Mouse (Mus musculus) leukemia stem cell, adult 10-12 weeks (primary cell): ENCODE measurements around the gene Lyg1. TPM values are rescaled to one million over a fixed set of nuclear protein-coding genes. Genes with fewer than 3 reads are reported as not detected.

Source experiments
- polyA plus RNA-seq: library from polyadenylated mRNA; stranded (reverse); fragments of >175 nt; gene quantifications from 2 replicates; pipeline ENCODE4 v1.2.3, GENCODE M21; 2012; ENCODE audit warnings: low replicate concordance

Lyg1 gene
- not detected in 2 replicates for polyA plus RNA-seq

DNA sequence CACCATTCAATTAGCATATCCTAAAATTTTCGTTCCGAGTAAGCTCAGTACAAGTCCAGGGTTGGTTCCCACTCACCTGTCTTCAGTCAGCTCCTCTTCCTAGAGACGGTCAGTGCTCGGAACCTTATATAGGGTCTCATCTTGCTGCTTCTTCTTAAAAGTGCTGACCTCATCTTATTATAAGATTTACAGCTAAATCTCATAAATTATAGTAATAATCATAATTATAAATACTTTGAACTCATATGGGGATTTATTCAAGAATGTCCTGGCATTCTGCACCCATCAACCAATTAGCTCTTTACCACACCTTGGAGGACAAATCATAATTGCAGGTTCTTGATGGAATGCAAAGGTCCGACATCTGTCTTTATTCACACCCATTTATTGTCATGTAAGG lies at the start of gene Lyg1:
Gene Lyg1 (minus strand): TSS at position 101 of the 400 bp plus-strand sequence.

GRCm38 (mm10) chr1:37997867-37998266 lies 40.3 kb upstream of the Lyg1 start, which contains the start of the genes Txndc9 and Eif5b:
Gene Txndc9, minus strand, starts transcription at chr1:37997893.
Gene Eif5b, plus strand, starts transcription at chr1:37998010.

DNA sequence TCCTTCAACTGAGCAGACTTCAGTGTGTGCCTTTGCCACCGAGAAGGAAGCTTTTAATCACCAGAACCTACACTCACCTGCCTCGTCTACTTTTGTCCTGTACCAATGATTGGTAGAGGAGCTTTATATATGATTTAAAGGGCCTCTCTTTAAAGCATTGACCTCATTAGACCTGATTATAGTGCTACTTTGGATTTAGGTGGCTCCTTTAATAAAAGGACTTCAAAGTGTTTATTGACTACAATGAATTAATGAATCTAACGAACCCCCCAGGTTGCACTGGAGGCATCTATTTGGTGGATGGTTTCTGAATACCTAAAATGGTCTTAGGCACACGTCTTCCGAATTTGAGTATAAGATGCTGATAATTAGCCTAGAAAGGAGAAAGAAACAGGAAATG lies 41.2 kb downstream of the Lyg1 start, which contains the start of gene Lyg2:
Gene Lyg2 (minus strand): TSS at position 101 of the 400 bp plus-strand sequence.

Other genes starting within 250 kb of the Lyg1 start
- gene 2010300C02Rik, start 237.7 kb downstream of the Lyg1 start, polyA plus RNA-seq: 0.27 and 0.39 TPM in 2 replicates
- gene Tsga10, start 91.3 kb downstream of the Lyg1 start, polyA plus RNA-seq: 0.06 and 0.26 TPM in 2 replicates
- gene Lipt1, start 86.0 kb downstream of the Lyg1 start, polyA plus RNA-seq: 0.19 and 0.24 TPM in 2 replicates
- 0.54 and 3.8 TPM in 2 replicates for gene Mitd1, start 67.3 kb downstream of the Lyg1 start, polyA plus RNA-seq
- 4.0 and 47.8 TPM in 2 replicates for gene Mrpl30, start 67.3 kb downstream of the Lyg1 start, polyA plus RNA-seq
- gene Lyg2, start 41.3 kb downstream of the Lyg1 start, polyA plus RNA-seq: not detected in 2 replicates
- 0.23 and 2.7 TPM in 2 replicates for gene Txndc9, start 40.1 kb upstream of the Lyg1 start, polyA plus RNA-seq
- gene Eif5b, start 40.3 kb upstream of the Lyg1 start, polyA plus RNA-seq: 10.5 and 12.8 TPM in 2 replicates
- 12.4 and 13.2 TPM in 2 replicates for gene Rev1, start 172.0 kb upstream of the Lyg1 start, polyA plus RNA-seq